In the genomic region with DNA sequence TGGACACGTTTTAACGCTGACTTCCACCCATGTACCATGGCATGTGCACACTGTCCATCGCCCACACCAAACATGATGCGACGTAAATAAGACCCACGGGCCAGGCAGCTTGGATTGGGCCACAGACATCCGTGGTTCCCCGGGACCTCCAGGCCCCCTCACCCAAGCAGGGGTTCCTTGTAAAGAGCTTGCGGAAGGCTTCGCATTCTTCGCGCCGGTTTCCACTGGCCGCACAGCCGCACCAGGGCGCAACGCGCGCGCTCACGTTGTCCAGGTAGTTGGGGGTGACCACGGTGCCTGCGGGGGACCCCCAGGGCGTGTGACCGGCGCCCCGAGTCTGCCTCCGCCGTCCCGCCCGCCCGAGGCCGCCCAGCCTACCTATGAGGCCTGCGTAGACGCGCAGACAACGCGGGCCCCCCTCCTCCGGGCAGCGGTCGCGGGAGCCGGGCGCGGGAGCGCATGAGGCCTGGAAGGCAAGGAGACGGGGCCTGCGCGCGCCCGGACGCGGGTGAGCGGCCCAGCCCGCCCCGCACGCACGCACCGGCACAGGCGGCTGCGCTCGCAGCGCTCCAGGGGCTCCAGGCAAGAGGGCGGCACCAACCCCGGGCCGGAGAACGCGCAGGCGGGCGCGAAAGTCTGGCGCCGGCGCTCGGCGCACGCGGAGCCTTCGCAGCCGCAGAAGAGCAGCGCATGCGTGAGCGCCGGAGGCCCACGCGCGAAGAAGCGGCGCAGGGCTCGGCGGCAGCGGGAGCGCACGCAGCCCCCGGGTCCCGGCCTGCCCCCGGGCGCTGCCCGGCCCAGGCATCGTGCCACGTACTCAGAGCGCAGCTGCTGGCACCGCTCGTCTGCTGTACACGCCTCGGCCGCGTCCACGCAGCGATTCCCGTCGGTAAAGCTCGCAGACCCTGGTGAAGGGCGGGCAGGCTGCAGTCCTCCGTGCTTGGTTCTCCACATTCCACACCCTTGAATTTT, we compare ENCODE assay signal across 8 mouse cellular contexts. TPM values are rescaled to one million over a fixed set of nuclear protein-coding genes. Genes with fewer than 3 reads are reported as not detected.
DNase-seq lines count a peak whose midpoint lies in the region; ATAC-seq lines count a peak whose summit lies in the region.

No protein-coding gene starts in this region.

- H3K4me3 ChIP-seq in forebrain, embryonic 10.5 days = peak overlapping the region; percentile 69
- peak overlapping the region; percentile 52 for H3K4me3 ChIP-seq in hindbrain, embryonic 15.5 days
- peak overlapping the region; percentile 63 for H3K4me3 ChIP-seq in neural tube, embryonic 14.5 days (ENCODE audit: low read depth, low read length)

- peaks cover 71% of the 10 kb centered on the region for H3K27me3 ChIP-seq in forebrain, embryonic 10.5 days (ENCODE audit: poor library complexity, severe bottlenecking)
- H3K27me3 ChIP-seq in hindbrain, embryonic 15.5 days = 0 out of 2 replicates have a peak, but pooled peaks cover 11% of the 10 kb centered on the region
- peaks cover 19% of the 10 kb centered on the region; the same call in 1 of the 2 replicates for H3K27me3 ChIP-seq in neural tube, embryonic 14.5 days (ENCODE audit: control insufficient read depth, insufficient read depth, low read length)

- ATAC-seq in hindbrain, embryonic 15.5 days (ENCODE audit: low FRiP score, low read depth) = peak; percentile 89
- ATAC-seq in neural tube, embryonic 14.5 days (ENCODE audit: low read depth) = peak; percentile 91

- H3K4me2 ChIP-seq in hindbrain, embryonic 15.5 days = peak overlapping the region; percentile 74
- peak overlapping the region; percentile 78 for H3K4me2 ChIP-seq in neural tube, embryonic 14.5 days (ENCODE audit: low read depth, low read length)

- WGBS in forebrain, embryonic 10.5 days = 2% methylated on average over 115 of the region's 115 CpGs
- WGBS in hindbrain, embryonic 15.5 days = 4% methylated on average over 77 of the region's 115 CpGs
- 3% methylated on average over 111 of the region's 115 CpGs for WGBS in neural tube, embryonic 14.5 days

- peak overlapping the region; percentile 63 for H3K9ac ChIP-seq in hindbrain, embryonic 15.5 days
- H3K9ac ChIP-seq in neural tube, embryonic 14.5 days (replicated peaks; ENCODE audit: low read depth, low read length) = peak overlapping the region; percentile 70

- H3K27ac ChIP-seq in forebrain, embryonic 10.5 days = peak overlapping the region; percentile 74; the same call in 1 of the 2 replicates
- H3K27ac ChIP-seq in hindbrain, embryonic 15.5 days (replicated peaks) = peak overlapping the region; percentile 75
- H3K27ac ChIP-seq in neural tube, embryonic 14.5 days (ENCODE audit: low read depth, low read length) = peak overlapping the region; percentile 70

- intact Hi-C loops in left cerebral cortex, postnatal 4 days (cut with DNase I) = no loop called here

- DNase-seq in embryo, embryonic 10.5 days (ENCODE audit: low spot score) = peak; percentile 35
- DNase-seq in embryo, embryonic 10 days (ENCODE audit: low spot score) = no peak
- DNase-seq in adrenal gland, postnatal 36 days = peak; percentile 28 to 47
- DNase-seq in forebrain, embryonic 10.5 days (ENCODE audit: extremely low spot score, low spot score) = no peak
- peak; percentile 48 for DNase-seq in left cerebral cortex, postnatal 4 days
- no peak for DNase-seq in spleen, postnatal 10 days (ENCODE audit: low spot score in 2 of 2)

- no peaks in the 10 kb centered on the region for H3K9me3 ChIP-seq in forebrain, embryonic 10.5 days
- H3K9me3 ChIP-seq in hindbrain, embryonic 15.5 days = no peaks in the 10 kb centered on the region
- H3K9me3 ChIP-seq in neural tube, embryonic 14.5 days (ENCODE audit: control insufficient read depth, low read length) = no peaks in the 10 kb centered on the region

- no peaks in the 10 kb centered on the region for H3K36me3 ChIP-seq in forebrain, embryonic 10.5 days (replicated peaks)
- H3K36me3 ChIP-seq in hindbrain, embryonic 15.5 days = no peaks in the 10 kb centered on the region
- H3K36me3 ChIP-seq in neural tube, embryonic 14.5 days (ENCODE audit: control insufficient read depth, insufficient read depth, low read length) = no peaks in the 10 kb centered on the region

- peaks cover 21% of the 10 kb centered on the region for H3K4me1 ChIP-seq in forebrain, embryonic 10.5 days
- peaks cover 19% of the 10 kb centered on the region for H3K4me1 ChIP-seq in hindbrain, embryonic 15.5 days (replicated peaks)
- H3K4me1 ChIP-seq in neural tube, embryonic 14.5 days (ENCODE audit: control insufficient read depth, insufficient read depth, low read length) = no peaks in the 10 kb centered on the region

RNA-seq across cellular contexts. Expression of a gene that starts 1.7 kb away (rescaled TPM):
- 1 to 10 TPM; 4.1 to 4.6 TPM for total RNA-seq in adrenal gland, postnatal 36 days (2021)
- polyA plus RNA-seq in forebrain, embryonic 10.5 days (2016; fragmentation: Nextera tagmentation; extraction: Ambion mirVana) = 3.1 and 3.3 TPM in 2 replicates
- 45.0 and 52.9 TPM in 2 replicates for polyA plus RNA-seq in hindbrain, embryonic 15.5 days (2015; fragmentation: Nextera tagmentation; extraction: Ambion mirVana)
- 10 to 100 TPM; 23.5 to 23.6 TPM for total RNA-seq in left cerebral cortex, postnatal 4 days (2021)
- polyA plus RNA-seq in neural tube, embryonic 14.5 days (2014; fragmentation: Nextera tagmentation; extraction: Ambion mirVana) = 49.4 and 63.7 TPM in 2 replicates

RNA-seq across cellular contexts. Expression of a gene that starts 22.5 kb away (rescaled TPM):
- total RNA-seq in adrenal gland, postnatal 36 days (2021) = 1 to 10 TPM; 2.4 to 3.8 TPM
- 0.63 TPM in 1 of 2 replicates, not detected in the other for polyA plus RNA-seq in forebrain, embryonic 10.5 days (2016; fragmentation: Nextera tagmentation; extraction: Ambion mirVana)
- 1.0 and 2.3 TPM in 2 replicates for polyA plus RNA-seq in hindbrain, embryonic 15.5 days (2015; fragmentation: Nextera tagmentation; extraction: Ambion mirVana)
- 1 to 10 TPM; 1.0 to 1.4 TPM for total RNA-seq in left cerebral cortex, postnatal 4 days (2021)
- polyA plus RNA-seq in neural tube, embryonic 14.5 days (2014; fragmentation: Nextera tagmentation; extraction: Ambion mirVana) = 0.60 and 0.73 TPM in 2 replicates

RNA-seq across cellular contexts. Expression of a gene that starts 45.4 kb away (rescaled TPM):
- total RNA-seq in adrenal gland, postnatal 36 days (2021) = 1 to 10 TPM; 4.2 to 4.7 TPM
- polyA plus RNA-seq in forebrain, embryonic 10.5 days (2016; fragmentation: Nextera tagmentation; extraction: Ambion mirVana) = 0.09 and 0.12 TPM in 2 replicates
- polyA plus RNA-seq in hindbrain, embryonic 15.5 days (2015; fragmentation: Nextera tagmentation; extraction: Ambion mirVana) = 0.22 and 0.63 TPM in 2 replicates
- under 1 TPM; 0.56 to 0.85 TPM for total RNA-seq in left cerebral cortex, postnatal 4 days (2021)
- 0.09 and 0.43 TPM in 2 replicates for polyA plus RNA-seq in neural tube, embryonic 14.5 days (2014; fragmentation: Nextera tagmentation; extraction: Ambion mirVana)

Comparison
In these comparisons a context has a peak if more than half of its experiments do, and no peak if none do; other contexts are left out.
1. DNase-seq: peak in embryo, embryonic 10.5 days (single experiment), adrenal gland, postnatal 36 days (2 of 2) and left cerebral cortex, postnatal 4 days (single experiment); none in embryo, embryonic 10 days (single experiment), forebrain, embryonic 10.5 days (single experiment) and spleen, postnatal 10 days (0 of 2).
2. RNA of a gene that starts 1.7 kb away (polyA plus RNA-seq): 49.4 to 63.7 TPM in neural tube, embryonic 14.5 days and 45.0 to 52.9 TPM in hindbrain, embryonic 15.5 days; 3.1 to 3.3 TPM in forebrain, embryonic 10.5 days; every median in the first group is over 10 times any median in the second.
3. Peak in every context shown above with its lines, with median percentiles within 50 percentile points of each other: H3K27ac ChIP-seq and H3K4me3 ChIP-seq.